Mouse (Mus musculus): Measurements from ENCODE around the gene S100a6. TPM values are rescaled to one million over a fixed set of nuclear protein-coding genes. Genes with fewer than 3 reads are reported as not detected.
A peak's percentile ranks its signal among the peaks of the same experiment; 100 is the strongest.

The S100a6 gene
- polyA plus RNA-seq, 1 experiment from 2014 or later = 24.1 TPM

DNA sequence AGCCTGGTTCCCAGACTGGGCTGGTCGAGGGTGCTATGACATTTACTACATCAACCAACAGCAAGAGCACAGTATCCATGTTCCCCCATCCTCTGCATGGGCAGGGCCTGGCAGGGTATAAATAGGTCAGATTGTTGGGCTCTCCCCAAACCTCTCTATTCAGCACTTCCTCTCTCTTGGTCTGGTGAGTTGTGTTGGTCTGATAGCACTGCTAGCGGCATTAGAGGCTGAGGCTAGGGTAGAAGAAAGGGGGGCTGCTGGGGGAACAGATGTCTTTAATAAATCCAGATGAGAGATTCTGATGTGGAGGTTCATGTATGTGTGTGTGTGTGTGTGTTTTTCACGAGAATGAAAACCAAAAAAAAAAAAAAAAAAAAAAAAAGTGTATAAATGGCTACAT, 9.1 kb upstream of the S100a6 start, which contains the start of gene S100a4:
Gene S100a4, plus strand, starts transcription at position 149 of the 400 bp plus-strand sequence.
- no peaks in the 10 kb centered on the region for H3K36me3 ChIP-seq
- no peak within 1 kb of the TSS for H3K4me2 ChIP-seq
- H3K9ac ChIP-seq = no peak within 1 kb of the TSS
- H3K27me3 ChIP-seq = no peaks in the 10 kb centered on the region
- H3K27ac ChIP-seq (replicated peaks) = no peak within 1 kb of the TSS
- H3K9me3 ChIP-seq = no peaks in the 10 kb centered on the region
- ATAC-seq (ENCODE audit: low FRiP score, low read depth) = no peak
- no peak within 1 kb of the TSS for H3K4me3 ChIP-seq
- 74% methylated on average over 3 of the region's 3 CpGs for WGBS
- peaks cover 3% of the 10 kb centered on the region; the same call in 1 of the 2 replicates for H3K4me1 ChIP-seq (replicated peaks)

DNA sequence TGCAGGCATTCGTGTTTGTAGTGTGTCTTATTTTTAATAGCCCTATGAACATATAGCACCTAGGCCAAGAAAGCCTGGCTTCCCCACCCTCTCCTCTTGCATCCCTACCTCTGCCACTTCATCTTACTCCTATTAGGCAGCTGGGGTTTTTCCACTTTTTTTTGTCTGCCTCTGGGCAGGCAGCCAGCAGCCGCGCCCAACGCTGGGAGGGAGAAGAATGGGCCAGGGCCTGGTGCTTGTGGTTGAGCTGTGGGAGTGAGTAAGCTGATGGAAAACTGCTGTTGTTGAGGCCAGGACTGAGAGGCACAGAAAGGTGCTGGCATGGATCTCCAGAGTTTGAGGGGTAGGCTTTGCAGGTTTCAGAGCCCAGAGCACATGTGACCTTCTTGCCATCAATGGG, 8.3 kb upstream of the S100a6 start:
- H3K9me3 ChIP-seq = no peaks in the 10 kb centered on the region
- no peak overlapping the region for H3K9ac ChIP-seq
- no peaks in the 10 kb centered on the region for H3K36me3 ChIP-seq
- H3K27me3 ChIP-seq = no peaks in the 10 kb centered on the region
- H3K4me1 ChIP-seq (replicated peaks) = peaks cover 3% of the 10 kb centered on the region; the same call in 1 of the 2 replicates
- WGBS = 55% methylated on average over 4 of the region's 4 CpGs
- no peak for ATAC-seq (ENCODE audit: low FRiP score, low read depth)
- no peak overlapping the region for H3K27ac ChIP-seq (replicated peaks)
- H3K4me2 ChIP-seq = no peak overlapping the region
- no peak overlapping the region for H3K4me3 ChIP-seq

DNA sequence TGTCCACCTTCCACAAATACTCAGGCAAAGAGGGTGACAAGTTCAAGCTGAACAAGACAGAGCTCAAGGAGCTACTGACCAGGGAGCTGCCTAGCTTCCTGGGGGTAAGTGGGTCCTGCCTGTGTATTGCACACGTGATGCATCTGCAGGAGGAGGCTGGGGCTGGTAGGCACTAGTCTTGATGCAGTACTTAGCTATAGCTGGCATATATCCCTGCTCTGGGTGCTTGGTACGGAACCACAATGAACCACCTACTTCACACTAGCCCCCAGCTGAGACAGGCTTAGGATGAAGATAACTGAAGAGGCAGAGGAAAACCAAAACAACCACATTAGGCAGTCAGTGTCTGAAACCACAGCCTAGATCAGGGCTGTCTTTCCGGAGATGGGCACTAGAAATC, 7.6 kb upstream of the S100a6 start:
- WGBS = 88% methylated on average over 3 of the region's 3 CpGs

GRCm38 (mm10) chr3:90605736-90606135, 6.9 kb upstream of the S100a6 start:
- ATAC-seq (ENCODE audit: low FRiP score, low read depth) = no peak
- Histone ChIP-seq H3K4me1 (replicated peaks) (peaks cover 3% of the 10 kb centered on the region; the same call in 1 of the 2 replicates), H3K36me3 (no peaks in the 10 kb centered on the region), H3K27ac (replicated peaks) (no peak overlapping the region), H3K4me3 (no peak overlapping the region), H3K9ac (no peak overlapping the region), H3K9me3 (no peaks in the 10 kb centered on the region), H3K27me3 (no peaks in the 10 kb centered on the region), H3K4me2 (no peak overlapping the region)
- 96% methylated on average over 2 of the region's 2 CpGs for WGBS

More for the DNA sequence above, 7.6 kb upstream of the S100a6 start:
- Histone ChIP-seq H3K9ac (no peak overlapping the region), H3K4me1 (replicated peaks) (peaks cover 3% of the 10 kb centered on the region; the same call in 1 of the 2 replicates), H3K4me2 (no peak overlapping the region), H3K36me3 (no peaks in the 10 kb centered on the region), H3K27ac (replicated peaks) (no peak overlapping the region), H3K9me3 (no peaks in the 10 kb centered on the region), H3K27me3 (no peaks in the 10 kb centered on the region), H3K4me3 (no peak overlapping the region)
- no peak for ATAC-seq (ENCODE audit: low FRiP score, low read depth)

GRCm38 (mm10) chr3:90606185-90606584, 6.5 kb upstream of the S100a6 start:
- Histone ChIP-seq H3K9ac (no peak overlapping the region), H3K9me3 (no peaks in the 10 kb centered on the region), H3K36me3 (no peaks in the 10 kb centered on the region), H3K4me3 (no peak overlapping the region), H3K4me1 (replicated peaks) (peaks cover 3% of the 10 kb centered on the region; the same call in 1 of the 2 replicates), H3K27me3 (no peaks in the 10 kb centered on the region), H3K4me2 (no peak overlapping the region), H3K27ac (replicated peaks) (no peak overlapping the region)
- 89% methylated on average over 6 of the region's 6 CpGs for WGBS
- no peak for ATAC-seq (ENCODE audit: low FRiP score, low read depth)

DNA sequence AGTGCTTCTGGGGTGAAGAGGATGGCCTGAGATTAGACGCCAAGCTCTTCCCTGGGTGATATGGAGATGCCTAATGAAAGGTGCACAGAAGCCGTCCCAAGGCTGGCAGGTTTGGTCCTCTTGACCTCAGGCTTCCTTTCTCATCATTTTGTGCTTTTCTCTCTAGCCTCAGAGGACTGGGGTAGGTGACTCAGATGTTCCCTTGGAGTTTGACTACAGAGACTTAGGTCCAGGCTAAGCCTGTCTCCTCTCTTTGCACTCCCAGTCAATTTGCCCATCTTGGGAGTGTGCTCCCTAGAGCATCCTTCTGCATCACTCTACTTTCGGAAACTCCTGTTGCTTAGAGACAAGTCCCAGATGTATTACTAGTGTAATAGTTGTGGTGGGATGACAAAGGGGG, 5.3 kb upstream of the S100a6 start:
- 86% methylated on average over 3 of the region's 3 CpGs for WGBS
- no peaks in the 10 kb centered on the region for H3K9me3 ChIP-seq
- no peak overlapping the region for H3K27ac ChIP-seq (replicated peaks)
- no peak overlapping the region for H3K4me2 ChIP-seq
- H3K4me3 ChIP-seq = no peak overlapping the region
- ATAC-seq (ENCODE audit: low FRiP score, low read depth) = no peak
- no peaks in the 10 kb centered on the region for H3K36me3 ChIP-seq
- H3K9ac ChIP-seq = no peak overlapping the region
- no peaks in the 10 kb centered on the region for H3K27me3 ChIP-seq
- H3K4me1 ChIP-seq (replicated peaks) = peaks cover 3% of the 10 kb centered on the region; the same call in 1 of the 2 replicates

- Histone ChIP-seq H3K4me3 (no peak within 1 kb of the TSS), H3K27me3 (no peaks in the 10 kb centered on the region), H3K4me1 (replicated peaks) (peaks cover 10% of the 10 kb centered on the region), H3K9ac (no peak within 1 kb of the TSS), H3K4me2 (no peak within 1 kb of the TSS), H3K9me3 (no peaks in the 10 kb centered on the region), H3K27ac (replicated peaks) (no peak within 1 kb of the TSS), H3K36me3 (no peaks in the 10 kb centered on the region)
- 67% methylated on average over 3 of the region's 3 CpGs for WGBS
- no peak for ATAC-seq (ENCODE audit: low FRiP score, low read depth)
Measured at GRCm38 (mm10) chr3:90608223-90608622, 4.5 kb upstream of the S100a6 start, which contains the start of gene S100a5. Gene S100a5, plus strand, starts transcription at chr3:90608523.

GRCm38 (mm10) chr3:90609102-90609501, 3.6 kb upstream of the S100a6 start:
- H3K27me3 ChIP-seq = 0 out of 2 replicates have a peak, but pooled peaks cover 4% of the 10 kb centered on the region
- peaks cover 11% of the 10 kb centered on the region for H3K4me1 ChIP-seq (replicated peaks)
- no peaks in the 10 kb centered on the region for H3K9me3 ChIP-seq
- no peak overlapping the region for H3K4me2 ChIP-seq
- H3K36me3 ChIP-seq = no peaks in the 10 kb centered on the region
- H3K4me3 ChIP-seq = no peak overlapping the region
- no peak for ATAC-seq (ENCODE audit: low FRiP score, low read depth)
- H3K9ac ChIP-seq = no peak overlapping the region
- H3K27ac ChIP-seq (replicated peaks) = no peak overlapping the region

GRCm38 (mm10) chr3:90611494-90611893, 1.2 kb upstream of the S100a6 start:
- no peak overlapping the region for H3K9ac ChIP-seq
- H3K27me3 ChIP-seq = 0 out of 2 replicates have a peak, but pooled peaks cover 4% of the 10 kb centered on the region
- H3K9me3 ChIP-seq = no peaks in the 10 kb centered on the region
- ATAC-seq (ENCODE audit: low FRiP score, low read depth) = no peak
- no peaks in the 10 kb centered on the region for H3K36me3 ChIP-seq
- H3K4me1 ChIP-seq (replicated peaks) = peaks cover 9% of the 10 kb centered on the region
- WGBS = 89% methylated on average over 3 of the region's 3 CpGs
- H3K4me3 ChIP-seq = no peak overlapping the region
- H3K4me2 ChIP-seq = no peak overlapping the region
- H3K27ac ChIP-seq (replicated peaks) = no peak overlapping the region

GRCm38 (mm10) chr3:90612061-90612460, 621 bp upstream of the S100a6 start:
- Histone ChIP-seq H3K27me3 (0 out of 2 replicates have a peak, but pooled peaks cover 4% of the 10 kb centered on the region), H3K4me2 (no peak overlapping the region), H3K36me3 (no peaks in the 10 kb centered on the region), H3K4me3 (no peak overlapping the region), H3K9ac (no peak overlapping the region), H3K27ac (replicated peaks) (no peak overlapping the region), H3K4me1 (replicated peaks) (peaks cover 9% of the 10 kb centered on the region), H3K9me3 (no peaks in the 10 kb centered on the region)
- ATAC-seq (ENCODE audit: low FRiP score, low read depth) = no peak
- 68% methylated on average over 4 of the region's 4 CpGs for WGBS

GRCm38 (mm10) chr3:90613461-90614147, 922 bp downstream of the S100a6 start:
- Histone ChIP-seq H3K4me1 (replicated peaks) (peaks cover 9% of the 10 kb centered on the region), H3K4me2 (peak overlapping the region; percentile 67), H3K36me3 (no peaks in the 10 kb centered on the region), H3K4me3 (no peak overlapping the region; the same call in 1 of the 2 replicates), H3K9me3 (no peaks in the 10 kb centered on the region), H3K27ac (replicated peaks) (no peak overlapping the region), H3K27me3 (0 out of 2 replicates have a peak, but pooled peaks cover 4% of the 10 kb centered on the region), H3K9ac (no peak overlapping the region)
- ATAC-seq (ENCODE audit: low FRiP score, low read depth) = no peak
- WGBS = 80% methylated on average over 7 of the region's 7 CpGs

DNA sequence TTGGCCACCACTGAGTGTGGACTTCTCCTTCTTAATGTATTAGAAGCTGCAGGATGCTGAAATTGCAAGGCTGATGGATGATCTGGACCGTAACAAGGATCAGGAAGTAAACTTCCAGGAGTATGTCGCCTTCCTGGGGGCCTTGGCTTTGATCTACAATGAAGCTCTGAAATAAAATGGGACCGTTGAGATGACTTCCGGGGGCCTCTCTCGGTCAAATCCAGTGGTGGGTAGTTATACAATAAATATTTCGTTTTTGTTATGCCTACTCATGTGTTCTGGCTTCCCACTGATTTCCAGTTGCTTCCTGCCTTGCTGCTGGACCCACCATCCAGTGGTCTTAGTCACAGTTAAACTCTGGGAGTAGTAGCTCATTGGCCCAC, 1.5 kb downstream of the S100a6 start:
- Histone ChIP-seq H3K27ac (replicated peaks) (no peak overlapping the region), H3K9me3 (no peaks in the 10 kb centered on the region), H3K27me3 (0 out of 2 replicates have a peak, but pooled peaks cover 4% of the 10 kb centered on the region), H3K36me3 (no peaks in the 10 kb centered on the region), H3K4me1 (replicated peaks) (peaks cover 9% of the 10 kb centered on the region), H3K9ac (no peak overlapping the region), H3K4me3 (no peak overlapping the region), H3K4me2 (no peak overlapping the region)
- ATAC-seq (ENCODE audit: low FRiP score, low read depth) = no peak
- 88% methylated on average over 6 of the region's 6 CpGs for WGBS
